Mouse (Mus musculus) CD4-positive naive resting alpha-beta T cell, adult 76 days (primary cell): ENCODE results near the gene Vmn1r180. TPM values are rescaled to one million over a fixed set of nuclear protein-coding genes. Genes with fewer than 3 reads are reported as not detected.

ENCODE experiments used
- total RNA-seq: library from RNA; stranded (reverse); gene quantifications from one replicate; pipeline ENCODE4 v1.2.4, GENCODE M21; 2023

The Vmn1r180 gene
- not detected for total RNA-seq

DNA sequence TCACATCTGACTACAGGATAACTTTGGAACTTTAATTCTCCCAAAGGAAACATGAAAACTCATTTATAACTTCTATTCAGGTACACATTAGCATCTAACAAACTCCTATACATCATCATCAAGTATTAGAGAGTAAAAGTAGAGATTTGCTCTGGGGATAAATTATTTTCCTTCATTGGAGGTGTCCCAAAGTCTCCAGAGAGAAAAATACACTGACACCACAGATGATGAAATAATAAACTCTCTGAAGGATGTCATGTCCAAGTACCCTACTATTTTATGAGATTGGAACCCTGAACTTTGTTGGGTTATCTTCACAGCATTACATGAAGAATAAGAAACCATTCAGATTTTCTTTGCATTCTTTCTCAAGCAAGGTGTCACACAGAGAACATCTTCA, at the start of gene Vmn1r180:
Vmn1r180 (plus strand) TSS at position 301 of the 400 bp plus-strand sequence.

DNA sequence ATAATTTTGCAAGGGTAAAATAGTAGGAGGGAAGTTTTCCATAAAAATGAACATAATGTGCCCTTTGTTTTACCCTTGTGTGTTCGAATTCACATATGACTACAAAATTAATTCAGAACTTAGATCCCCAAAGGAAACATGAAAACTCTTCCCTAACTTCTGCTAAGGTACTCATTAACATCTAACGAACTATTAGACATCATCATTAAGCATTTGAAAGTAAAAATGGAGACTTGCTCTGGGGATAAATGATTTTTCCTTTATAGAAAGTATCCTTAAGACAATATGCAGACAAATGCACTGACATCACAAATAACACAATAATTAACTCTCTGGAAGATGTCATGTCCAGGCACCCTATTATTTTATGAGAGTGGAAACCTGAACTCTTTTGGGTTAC, 23.8 kb upstream of the Vmn1r180 start, which contains the start of gene Vmn1r179:
Vmn1r179 (plus strand) TSS at position 301 of the 400 bp plus-strand sequence.

GRCm38 (mm10) chr7:23974315-23974714, 23.9 kb downstream of the Vmn1r180 start, which contains the start of gene Vmn1r181:
Vmn1r181 (plus strand) TSS chr7:23974615.

DNA sequence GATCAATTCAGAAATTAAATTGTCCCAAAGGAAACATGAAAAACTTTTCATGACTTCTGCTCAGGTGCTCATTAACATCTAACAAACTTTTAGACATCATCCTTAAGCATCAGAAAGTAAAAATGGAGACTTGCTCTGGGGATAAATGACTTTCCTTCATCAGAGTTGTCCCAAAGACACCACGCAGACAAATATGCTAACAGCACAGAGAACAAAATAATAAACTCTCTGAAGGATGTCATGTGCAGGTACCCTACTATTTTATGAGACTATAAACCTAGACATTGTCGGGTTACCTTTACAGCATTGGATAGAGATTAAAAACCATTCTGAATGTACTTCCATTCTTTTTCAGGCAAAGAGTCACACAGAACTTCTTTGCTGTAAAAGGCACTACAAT, 51.0 kb downstream of the Vmn1r180 start, which contains the start of gene V1rd19:
V1rd19 (plus strand) TSS at position 301 of the 400 bp plus-strand sequence.

Other genes starting within 250 kb of the Vmn1r180 start
- not detected for gene Vmn1r173, start 249.9 kb upstream of the Vmn1r180 start, total RNA-seq
- not detected for gene Vmn1r174, start 198.4 kb upstream of the Vmn1r180 start, total RNA-seq
- gene Vmn1r175, start 140.0 kb upstream of the Vmn1r180 start, total RNA-seq: not detected
- gene Vmn1r176, start 113.3 kb upstream of the Vmn1r180 start, total RNA-seq: not detected
- not detected for gene Vmn1r177, start 84.2 kb upstream of the Vmn1r180 start, total RNA-seq
- gene Vmn1r178, start 58.6 kb upstream of the Vmn1r180 start, total RNA-seq: not detected
- not detected for gene Vmn1r179, start 23.7 kb upstream of the Vmn1r180 start, total RNA-seq
- gene Vmn1r181, start 24.0 kb downstream of the Vmn1r180 start, total RNA-seq: not detected
- gene V1rd19, start 51.1 kb downstream of the Vmn1r180 start, total RNA-seq: not detected
- not detected for gene Vmn1r183, start 102.6 kb downstream of the Vmn1r180 start, total RNA-seq
- 36.7 TPM for gene Zfp180, start 131.3 kb downstream of the Vmn1r180 start, total RNA-seq
- gene Zfp112, start 161.7 kb downstream of the Vmn1r180 start, total RNA-seq: 5.8 TPM
- gene Zfp235, start 183.5 kb downstream of the Vmn1r180 start, total RNA-seq: 6.2 TPM
- not detected for gene Zfp114, start 224.4 kb downstream of the Vmn1r180 start, total RNA-seq